Mouse (Mus musculus) bone marrow, adult 2 months (tissue): ENCODE measurements around the gene Pcdh8.

Experiments
- CTCF ChIP-seq: fragments of 200-500 bp; IDR thresholded peaks from 2 replicates; pipeline ENCODE4 v1.5.1; 2011; ENCODE audit warnings: low read length, control low read depth; ENCODE audit not compliant: control insufficient read depth, insufficient read depth
- POLR2A ChIP-seq: fragments of 200-500 bp; IDR thresholded peaks from 2 replicates; pipeline ENCODE4 v1.6.1; 2011; ENCODE audit warnings: low read depth, mild to moderate bottlenecking, control low read depth, low read length, borderline replicate concordance; ENCODE audit not compliant: control insufficient read depth

- TF ChIP-seq POLR2A (no peak), CTCF (no peak)
These were observed 8.7 kb upstream of the Pcdh8 start for GRCm38 (mm10) chr14:79779841-79780240.
